Mouse (Mus musculus) fibroblast of lung, adult 2 months (primary cell): ENCODE data around the gene St3gal2.
A peak's percentile ranks its signal among the peaks of the same experiment; 100 is the strongest.
"Not testable (repeated sequence)": the region's sequence is repeated elsewhere in the genome, so short reads cannot be mapped to it uniquely, and the experiment has no call there.

ENCODE experiments used
- DNase-seq: peaks from one replicate; pipeline ENCODE4 v3.0.0-alpha.2; 2011; ENCODE audit warnings: low read depth

Gene St3gal2

GRCm38 (mm10) chr8:110996641-110997430, 77.1 kb downstream of the St3gal2 start:
- DNase-seq, result no peak

GRCm38 (mm10) chr8:110997547-110998531, 78.1 kb downstream of the St3gal2 start, which contains the start of gene Ddx19a:
Ddx19a (minus strand) TSS chr8:110997800.
- DNase-seq, result peak; percentile 64

GRCm38 (mm10) chr8:111010230-111010991, 90.7 kb downstream of the St3gal2 start:
- not testable (repeated sequence) for DNase-seq
